Mouse (Mus musculus) left cerebral cortex, postnatal 25 days (tissue): ENCODE results near the gene Trappc11. TPM values are rescaled to one million over a fixed set of nuclear protein-coding genes. Genes with fewer than 3 reads are reported as not detected.
A peak's percentile ranks its signal among the peaks of the same experiment; 100 is the strongest.

ENCODE experiments used
- DNase-seq, 2 experiments: peaks; one replicate each; pipeline ENCODE4 v3.0.0; 2022; ENCODE audit warnings: low spot score in 2 of 2, mixed read lengths in 1 of 2
- intact Hi-C: fragments of 180-260 bp; cut with DNase I; formaldehyde crosslinking; loops from one replicate; pipeline ENCODE4 v1.15.1; 2025
- total RNA-seq, 2 experiments: library from RNA; stranded (reverse); gene quantifications; 2 replicates each; pipeline ENCODE4 v1.2.3; 2021

Gene Trappc11
- 10 to 100 TPM; 57.7 to 57.9 TPM for total RNA-seq

GRCm38 (mm10) chr8:47533344-47534125 is at the start of gene Trappc11, which contains the start of gene Rwdd4a:
Gene Trappc11 (minus strand): TSS chr8:47533470.
Gene Rwdd4a (plus strand): TSS chr8:47533664.
- DNase-seq, result peak; percentile 94 to 99
- intact Hi-C loops, result loop anchor here (5.0 kb wide), 2 partner anchors 139 to 159 kb away; no protein-coding TSS in a partner anchor

GRCm38 (mm10) chr8:47581454-47581853 is 48.2 kb upstream of the Trappc11 start:
- intact Hi-C loops, result no loop called here
- DNase-seq, result no peak

GRCm38 (mm10) chr8:47573482-47573881 is 40.2 kb upstream of the Trappc11 start:
- intact Hi-C loops, result no loop called here
- DNase-seq, result no peak

- intact Hi-C loops, result no loop called here
These were observed 36.9 kb upstream of the Trappc11 start for GRCm38 (mm10) chr8:47570161-47570560.

GRCm38 (mm10) chr8:47568098-47568497 is 34.8 kb upstream of the Trappc11 start:
- no peak for DNase-seq
- intact Hi-C loops, result no loop called here

More at GRCm38 (mm10) chr8:47570161-47570560, 36.9 kb upstream of the Trappc11 start:
- no peak for DNase-seq

GRCm38 (mm10) chr8:47566551-47566950 is 33.3 kb upstream of the Trappc11 start:
- intact Hi-C loops, result no loop called here
- no peak for DNase-seq

GRCm38 (mm10) chr8:47560801-47561200 is 27.5 kb upstream of the Trappc11 start:
- DNase-seq, result peak in 1 of 2 experiments; percentile 42

GRCm38 (mm10) chr8:47558274-47558673 is 25.0 kb upstream of the Trappc11 start:
- intact Hi-C loops, result no loop called here
- no peak for DNase-seq

More at GRCm38 (mm10) chr8:47560801-47561200, 27.5 kb upstream of the Trappc11 start:
- intact Hi-C loops, result loop anchor here (5.0 kb wide), 1 partner anchor 82 kb away; no protein-coding TSS in a partner anchor

- intact Hi-C loops, result no loop called here
- DNase-seq, result no peak
These were observed 23.2 kb upstream of the Trappc11 start for GRCm38 (mm10) chr8:47556446-47556845.

- DNase-seq, result no peak
- intact Hi-C loops, result loop anchor here (5.0 kb wide), 1 partner anchor 139 kb away; no protein-coding TSS in a partner anchor
These were observed 20.3 kb upstream of the Trappc11 start for GRCm38 (mm10) chr8:47553613-47554012.

GRCm38 (mm10) chr8:47547102-47547501 is 13.8 kb upstream of the Trappc11 start:
- intact Hi-C loops, result no loop called here
- no peak for DNase-seq

GRCm38 (mm10) chr8:47544094-47544493 is 10.8 kb upstream of the Trappc11 start:
- intact Hi-C loops, result no loop called here
- no peak for DNase-seq

- intact Hi-C loops, result no loop called here
- no peak for DNase-seq
These were observed 9.5 kb upstream of the Trappc11 start for GRCm38 (mm10) chr8:47542746-47543145.

GRCm38 (mm10) chr8:47538323-47538722 is 5.1 kb upstream of the Trappc11 start:
- DNase-seq, result no peak
- intact Hi-C loops, result no loop called here

- intact Hi-C loops, result no loop called here
- DNase-seq, result no peak
These were observed 5.2 kb downstream of the Trappc11 start for GRCm38 (mm10) chr8:47528094-47528493.

- no peak for DNase-seq
- intact Hi-C loops, result no loop called here
These were observed 19.7 kb downstream of the Trappc11 start for GRCm38 (mm10) chr8:47513601-47514000.

- intact Hi-C loops, result no loop called here
- no peak for DNase-seq
These were observed 22.3 kb downstream of the Trappc11 start for GRCm38 (mm10) chr8:47510930-47511329.

- intact Hi-C loops, result no loop called here
- no peak for DNase-seq
These were observed 27.8 kb downstream of the Trappc11 start for GRCm38 (mm10) chr8:47505431-47505830.

- intact Hi-C loops, result no loop called here
- no peak for DNase-seq
These were observed 30.7 kb downstream of the Trappc11 start for GRCm38 (mm10) chr8:47502546-47502945.

GRCm38 (mm10) chr8:47501994-47502393 is 31.3 kb downstream of the Trappc11 start:
- intact Hi-C loops, result no loop called here
- no peak for DNase-seq

GRCm38 (mm10) chr8:47495428-47495827 is 37.8 kb downstream of the Trappc11 start:
- no peak for DNase-seq
- intact Hi-C loops, result no loop called here
